Mouse (Mus musculus): Measurements from ENCODE around the gene Alkbh4. TPM values are rescaled to one million over a fixed set of nuclear protein-coding genes. Genes with fewer than 3 reads are reported as not detected.

Gene Alkbh4
- total and polyA plus RNA-seq, 2 experiments = 3.0 to 9.3 TPM

DNA sequence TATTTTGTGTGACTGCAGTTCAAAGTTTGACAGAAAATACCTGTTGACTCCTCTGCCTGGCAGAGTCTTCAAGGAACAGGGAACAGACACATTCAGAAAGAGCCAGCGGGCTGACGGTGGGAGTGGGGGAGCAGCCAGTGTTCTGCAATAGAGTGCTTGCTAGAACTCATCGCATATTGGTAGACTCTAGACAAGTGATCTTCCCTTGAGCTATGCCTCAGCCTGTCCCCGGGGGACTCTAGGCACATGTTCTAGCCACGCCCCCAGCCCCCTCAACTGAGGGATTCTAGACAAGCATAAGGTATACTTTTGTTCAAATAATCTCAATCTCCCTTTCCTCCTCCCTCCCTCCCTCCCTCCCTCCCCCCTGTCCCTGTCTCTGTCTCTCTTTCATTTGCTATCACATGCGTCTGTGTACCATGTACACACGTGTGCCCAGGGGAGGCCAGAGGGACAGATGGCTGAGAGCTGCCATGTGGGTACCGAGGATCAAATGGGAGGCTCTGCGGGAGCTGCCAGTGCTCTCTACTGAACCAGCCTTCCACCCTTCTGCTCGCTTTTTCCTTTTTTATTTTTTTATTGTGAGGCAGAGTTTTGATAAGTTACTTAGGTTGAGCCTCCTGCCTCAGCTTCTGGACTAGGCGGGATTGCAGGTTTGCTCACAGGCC lies 28.0 kb downstream of the Alkbh4 start:
- no peak for DNase-seq (ENCODE audit: extremely low read depth, low read depth, low spot score)
- Histone ChIP-seq H3K36me3 (ENCODE audit: control insufficient read depth, insufficient read depth, low read length) (no peaks in the 10 kb centered on the region), H3K4me1 (ENCODE audit: control insufficient read depth, insufficient read depth, low read length) (no peaks in the 10 kb centered on the region), H3K9ac (ENCODE audit: low read depth, low read length) (no peak overlapping the region), H3K79me2 (ENCODE audit: control insufficient read depth, insufficient read depth, low read length) (no peaks in the 10 kb centered on the region), H3K27me3 (ENCODE audit: control insufficient read depth, insufficient read depth, low read length) (no peaks in the 10 kb centered on the region), H3K27ac (replicated peaks; ENCODE audit: insufficient read depth, low read depth, low read length) (no peak overlapping the region), H3K4me3 (ENCODE audit: insufficient read depth, low read depth, low read length) (no peak overlapping the region)
- TF ChIP-seq CTCF (IDR thresholded peaks at IDR 0.05; ENCODE audit: low read depth, low read length) = no peak
- TF ChIP-seq POLR2A (IDR thresholded peaks at IDR 0.05; ENCODE audit: extremely low read depth, insufficient read depth, low read length) = no peak
- 86% methylated on average over 11 of the region's 11 CpGs for WGBS

DNA sequence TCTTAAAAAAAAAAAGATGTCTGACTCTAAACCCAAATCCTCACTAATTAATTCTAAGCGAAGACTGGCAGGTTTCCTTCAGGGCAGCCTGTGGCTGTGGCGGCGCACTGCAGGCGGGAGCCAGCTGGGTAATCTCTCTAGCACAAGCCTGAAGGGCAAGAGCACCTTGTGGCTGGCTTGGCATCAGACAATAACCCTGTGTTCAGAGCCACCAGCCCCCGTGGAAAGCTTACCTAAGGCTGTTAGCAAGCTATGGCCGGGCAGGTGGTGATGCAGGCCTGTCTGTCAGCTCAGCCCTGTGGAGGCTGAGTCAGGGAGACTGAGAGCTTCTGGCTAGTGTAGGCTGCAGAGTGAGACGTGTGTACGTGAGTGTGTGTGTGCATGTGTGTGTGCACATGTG lies 29.3 kb downstream of the Alkbh4 start:
- Histone ChIP-seq H3K4me1 (ENCODE audit: control insufficient read depth, insufficient read depth, low read length) (no peaks in the 10 kb centered on the region), H3K9ac (ENCODE audit: low read depth, low read length) (no peak overlapping the region), H3K27ac (replicated peaks; ENCODE audit: insufficient read depth, low read depth, low read length) (no peak overlapping the region), H3K79me2 (ENCODE audit: control insufficient read depth, insufficient read depth, low read length) (no peaks in the 10 kb centered on the region), H3K27me3 (ENCODE audit: control insufficient read depth, insufficient read depth, low read length) (no peaks in the 10 kb centered on the region), H3K36me3 (ENCODE audit: control insufficient read depth, insufficient read depth, low read length) (no peaks in the 10 kb centered on the region), H3K4me3 (ENCODE audit: insufficient read depth, low read depth, low read length) (no peak overlapping the region)
- WGBS = 86% methylated on average over 8 of the region's 8 CpGs
- TF ChIP-seq CTCF (IDR thresholded peaks at IDR 0.05; ENCODE audit: low read depth, low read length) (no peak), POLR2A (IDR thresholded peaks at IDR 0.05; ENCODE audit: extremely low read depth, insufficient read depth, low read length) (no peak)
- DNase-seq (ENCODE audit: extremely low read depth, low read depth, low spot score) = no peak

DNA sequence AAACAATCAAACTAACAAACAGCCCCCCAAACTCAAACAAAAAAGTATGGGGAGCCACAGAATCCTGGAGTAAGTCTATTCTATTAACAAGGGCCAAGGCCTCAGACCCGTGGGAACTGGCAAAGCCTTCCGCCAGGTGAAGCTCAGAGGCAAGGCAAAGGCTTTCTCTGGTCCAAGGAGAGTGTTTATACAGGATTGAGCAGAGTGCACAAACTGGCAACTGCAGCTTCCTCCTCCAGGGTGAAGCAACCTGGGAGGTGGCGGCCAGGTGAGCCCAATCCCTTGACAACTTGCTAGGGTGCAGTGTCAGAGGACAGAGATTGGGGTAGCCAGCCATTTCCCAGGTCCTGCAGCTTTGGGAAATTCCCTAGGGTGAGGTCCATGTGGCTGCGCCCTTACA lies 31.4 kb downstream of the Alkbh4 start:
- Histone ChIP-seq H3K27ac (replicated peaks; ENCODE audit: insufficient read depth, low read depth, low read length) (no peak overlapping the region), H3K4me3 (ENCODE audit: insufficient read depth, low read depth, low read length) (no peak overlapping the region), H3K9ac (ENCODE audit: low read depth, low read length) (no peak overlapping the region), H3K79me2 (ENCODE audit: control insufficient read depth, insufficient read depth, low read length) (no peaks in the 10 kb centered on the region), H3K4me1 (ENCODE audit: control insufficient read depth, insufficient read depth, low read length) (peaks cover 13% of the 10 kb centered on the region), H3K27me3 (ENCODE audit: control insufficient read depth, insufficient read depth, low read length) (no peaks in the 10 kb centered on the region), H3K36me3 (ENCODE audit: control insufficient read depth, insufficient read depth, low read length) (no peaks in the 10 kb centered on the region)
- TF ChIP-seq POLR2A (IDR thresholded peaks at IDR 0.05; ENCODE audit: extremely low read depth, insufficient read depth, low read length) (no peak), CTCF (IDR thresholded peaks at IDR 0.05; ENCODE audit: low read depth, low read length) (no peak)
- WGBS = 91% methylated on average over 4 of the region's 4 CpGs
- no peak for DNase-seq (ENCODE audit: extremely low read depth, low read depth, low spot score)

DNA sequence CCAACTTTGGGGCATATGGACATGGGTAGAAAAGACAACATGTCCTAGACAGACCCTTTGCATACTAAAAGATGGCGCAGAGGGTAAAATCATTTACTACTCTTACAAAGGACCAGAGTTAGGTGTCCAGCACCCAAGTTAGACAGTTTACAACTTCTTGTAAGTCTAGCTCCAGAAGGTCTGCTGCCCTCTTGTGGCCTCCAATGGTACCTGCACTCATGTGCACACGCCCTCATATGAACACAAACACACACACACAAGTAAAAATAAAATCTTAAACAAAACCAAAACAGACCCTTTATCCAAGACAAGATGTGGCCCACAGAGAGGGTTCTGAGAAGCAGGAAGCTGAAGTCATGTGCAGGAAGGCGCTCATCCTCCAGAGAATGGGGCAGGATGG lies 32.1 kb downstream of the Alkbh4 start:
- TF ChIP-seq CTCF (IDR thresholded peaks at IDR 0.05; ENCODE audit: low read depth, low read length) = peak; percentile 28; the same call in 1 of the 2 replicates
- no peak for TF ChIP-seq POLR2A (IDR thresholded peaks at IDR 0.05; ENCODE audit: extremely low read depth, insufficient read depth, low read length)
- Histone ChIP-seq H3K4me3 (ENCODE audit: insufficient read depth, low read depth, low read length) (no peak overlapping the region), H3K27me3 (ENCODE audit: control insufficient read depth, insufficient read depth, low read length) (no peaks in the 10 kb centered on the region), H3K36me3 (ENCODE audit: control insufficient read depth, insufficient read depth, low read length) (no peaks in the 10 kb centered on the region), H3K9ac (ENCODE audit: low read depth, low read length) (no peak overlapping the region), H3K79me2 (ENCODE audit: control insufficient read depth, insufficient read depth, low read length) (no peaks in the 10 kb centered on the region), H3K4me1 (ENCODE audit: control insufficient read depth, insufficient read depth, low read length) (peaks cover 13% of the 10 kb centered on the region), H3K27ac (replicated peaks; ENCODE audit: insufficient read depth, low read depth, low read length) (no peak overlapping the region)
- no peak for DNase-seq (ENCODE audit: extremely low read depth, low read depth, low spot score)
- WGBS = 98% methylated on average over 3 of the region's 3 CpGs

DNA sequence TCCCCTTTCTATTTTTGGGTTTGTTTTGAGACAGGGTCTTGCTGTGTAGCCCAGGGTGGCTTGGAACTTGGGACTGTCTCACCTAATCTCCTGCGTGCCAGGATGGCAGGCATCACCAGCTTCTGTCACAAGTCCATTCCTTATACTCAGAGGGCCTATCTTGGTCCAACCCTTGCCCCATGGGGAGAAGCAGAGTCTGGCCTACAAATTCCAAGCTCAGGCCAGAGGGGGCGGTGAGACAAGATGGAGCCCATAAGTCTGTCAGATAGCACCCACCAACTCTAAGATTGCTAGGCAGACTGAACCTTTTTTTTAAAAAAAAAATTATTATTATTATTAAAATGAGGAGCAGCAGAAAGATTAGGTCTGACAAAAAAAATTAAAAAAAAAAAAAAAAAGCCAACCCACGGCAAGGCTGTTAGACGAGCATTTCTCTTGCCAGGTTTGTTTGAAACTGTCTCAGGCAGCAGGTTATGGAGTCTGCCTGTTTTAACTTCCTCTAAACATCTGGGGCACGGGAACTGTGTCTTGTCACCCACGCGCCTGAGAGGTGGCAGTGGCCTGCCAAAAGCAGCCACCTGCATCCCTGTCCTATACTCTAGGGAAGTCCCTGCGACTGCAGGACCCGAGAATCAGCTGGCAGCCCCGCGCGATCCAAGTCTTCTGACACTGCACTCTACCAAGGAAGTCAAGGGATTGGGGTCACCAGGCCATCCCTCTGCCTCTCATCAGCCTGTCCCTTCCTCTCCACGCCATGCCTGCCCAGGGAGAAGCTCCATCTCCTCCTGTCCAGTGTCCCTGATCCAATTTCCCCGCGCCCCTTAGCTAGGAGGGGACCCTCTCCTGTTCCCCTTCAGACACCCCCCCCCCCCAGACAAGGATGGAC lies 33.9 kb downstream of the Alkbh4 start:
- WGBS = 33% methylated on average over 15 of the region's 15 CpGs
- peak overlapping the region; percentile 43 for H3K9ac ChIP-seq (ENCODE audit: low read depth, low read length)
- H3K4me3 ChIP-seq (ENCODE audit: insufficient read depth, low read depth, low read length) = peak overlapping the region; percentile 54
- H3K79me2 ChIP-seq (ENCODE audit: control insufficient read depth, insufficient read depth, low read length) = no peaks in the 10 kb centered on the region
- H3K27me3 ChIP-seq (ENCODE audit: control insufficient read depth, insufficient read depth, low read length) = no peaks in the 10 kb centered on the region
- DNase-seq (ENCODE audit: extremely low read depth, low read depth, low spot score) = no peak
- peaks cover 13% of the 10 kb centered on the region for H3K4me1 ChIP-seq (ENCODE audit: control insufficient read depth, insufficient read depth, low read length)
- TF ChIP-seq POLR2A (IDR thresholded peaks at IDR 0.05; ENCODE audit: extremely low read depth, insufficient read depth, low read length) = no peak
- no peak for TF ChIP-seq CTCF (IDR thresholded peaks at IDR 0.05; ENCODE audit: low read depth, low read length)
- H3K36me3 ChIP-seq (ENCODE audit: control insufficient read depth, insufficient read depth, low read length) = no peaks in the 10 kb centered on the region
- 0 out of 2 replicates have a peak overlapping the region, but pooled peaks have one; percentile 22 for H3K27ac ChIP-seq (replicated peaks; ENCODE audit: insufficient read depth, low read depth, low read length)
